Mouse (Mus musculus): ENCODE measurements around the gene Aqp7.

- TF ChIP-seq CTCF (IDR thresholded peaks at IDR 0.05; ENCODE audit: insufficient read depth, low read length) (no peak), POLR2A (IDR thresholded peaks at IDR 0.05; ENCODE audit: borderline replicate concordance, extremely low read depth, low read depth, low read length) (no peak)
Measured at GRCm38 (mm10) chr4:41043961-41044360, 4.0 kb downstream of the Aqp7 start.

Data from lung, adult 2 months (tissue).